Mouse (Mus musculus) right cerebral cortex, postnatal 14 days (tissue): ENCODE results near the gene Macrod1.
A peak's percentile ranks its signal among the peaks of the same experiment; 100 is the strongest.
"Not testable (repeated sequence)": the region's sequence is repeated elsewhere in the genome, so short reads cannot be mapped to it uniquely, and the experiment has no call there.

Experiments used
- DNase-seq: peaks from one replicate; pipeline ENCODE4 v3.0.0; 2022

The Macrod1 gene

GRCm38 (mm10) chr19:7056248-7057087 lies at the start of gene Macrod1:
Macrod1 (plus strand) TSS chr19:7056810.
- DNase-seq, result peak; percentile 85

- DNase-seq, result no peak
Observed at GRCm38 (mm10) chr19:7006892-7007593, 49.6 kb upstream of the Macrod1 start.

- DNase-seq, result no peak
Observed at GRCm38 (mm10) chr19:7012426-7012825, 44.2 kb upstream of the Macrod1 start.

- DNase-seq, result no peak
Observed at GRCm38 (mm10) chr19:7013984-7014383, 42.6 kb upstream of the Macrod1 start.

- no peak for DNase-seq
Observed at GRCm38 (mm10) chr19:7014481-7015135, 42.0 kb upstream of the Macrod1 start.

GRCm38 (mm10) chr19:7017541-7018457 lies 38.8 kb upstream of the Macrod1 start:
- no peak for DNase-seq

- DNase-seq, result no peak
Observed at GRCm38 (mm10) chr19:7018546-7018945, 38.1 kb upstream of the Macrod1 start.

GRCm38 (mm10) chr19:7019191-7019590 lies 37.4 kb upstream of the Macrod1 start, which contains the start of gene Fermt3:
Fermt3 (minus strand) TSS chr19:7019469.
- peak; percentile 33 for DNase-seq

GRCm38 (mm10) chr19:7020224-7020641 lies 36.4 kb upstream of the Macrod1 start:
- DNase-seq, result no peak

GRCm38 (mm10) chr19:7029531-7029930 lies 27.1 kb upstream of the Macrod1 start:
- peak; percentile 39 for DNase-seq

- DNase-seq, result no peak
Observed at GRCm38 (mm10) chr19:7034006-7034405, 22.6 kb upstream of the Macrod1 start.

- DNase-seq, result peak; percentile 71
Observed at GRCm38 (mm10) chr19:7039088-7039720, 17.4 kb upstream of the Macrod1 start.

- peak; percentile 98 for DNase-seq
Observed at GRCm38 (mm10) chr19:7039841-7040636, 16.6 kb upstream of the Macrod1 start, which contains the start of gene Stip1. Stip1 (minus strand) TSS chr19:7039967.

- DNase-seq, result no peak
Observed at GRCm38 (mm10) chr19:7040637-7041130, 15.9 kb upstream of the Macrod1 start.

GRCm38 (mm10) chr19:7041171-7041570 lies 15.4 kb upstream of the Macrod1 start:
- DNase-seq, result no peak

GRCm38 (mm10) chr19:7044279-7044678 lies 12.3 kb upstream of the Macrod1 start:
- DNase-seq, result no peak

GRCm38 (mm10) chr19:7044706-7045105 lies 11.9 kb upstream of the Macrod1 start:
- no peak for DNase-seq

- not testable (repeated sequence) for DNase-seq
Observed at GRCm38 (mm10) chr19:7053382-7053781, 3.2 kb upstream of the Macrod1 start.

- DNase-seq, result no peak
Observed at GRCm38 (mm10) chr19:7054772-7055171, 1.8 kb upstream of the Macrod1 start.

- DNase-seq, result no peak
Observed at GRCm38 (mm10) chr19:7055173-7055572, 1.4 kb upstream of the Macrod1 start.
